Mouse (Mus musculus): ENCODE results near the gene Sorbs1. TPM values are rescaled to one million over a fixed set of nuclear protein-coding genes. Genes with fewer than 3 reads are reported as not detected.
A peak's percentile ranks its signal among the peaks of the same experiment; 100 is the strongest.

The Sorbs1 gene
- polyA plus RNA-seq, 1 experiment: 111 TPM

DNA sequence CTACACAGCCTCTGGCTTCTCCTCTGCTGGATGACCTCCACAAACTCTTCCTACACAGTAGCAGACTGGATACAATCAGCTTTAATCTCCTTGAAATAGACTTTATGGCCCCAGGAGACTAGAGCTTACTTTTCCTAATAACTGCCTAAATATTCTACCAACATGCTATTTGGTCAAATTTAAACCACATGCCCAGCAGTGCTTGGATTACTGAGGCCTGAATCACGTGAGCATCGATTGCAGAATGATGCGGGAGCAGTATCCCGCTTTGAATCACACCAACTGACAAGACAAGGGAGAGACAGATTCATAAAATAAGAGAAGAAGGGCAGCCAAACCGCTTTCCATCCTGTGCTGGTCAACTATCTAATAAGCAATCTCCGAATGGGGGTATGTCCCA, 34.8 kb upstream of the Sorbs1 start:
- no peak for TF ChIP-seq POLR2A (IDR thresholded peaks at IDR 0.05; ENCODE audit: low read depth, low read length)
- no peak for TF ChIP-seq CTCF (IDR thresholded peaks at IDR 0.05; ENCODE audit: borderline replicate concordance, insufficient read depth, low read length)
- Histone ChIP-seq H3K4me1 (ENCODE audit: control insufficient read depth, insufficient read depth, low read length) (0 out of 2 replicates have a peak, but pooled peaks cover 7% of the 10 kb centered on the region), H3K4me3 (ENCODE audit: insufficient read depth, low read length) (no peak overlapping the region), H3K27ac (ENCODE audit: insufficient read depth, low read length) (no peak overlapping the region)

DNA sequence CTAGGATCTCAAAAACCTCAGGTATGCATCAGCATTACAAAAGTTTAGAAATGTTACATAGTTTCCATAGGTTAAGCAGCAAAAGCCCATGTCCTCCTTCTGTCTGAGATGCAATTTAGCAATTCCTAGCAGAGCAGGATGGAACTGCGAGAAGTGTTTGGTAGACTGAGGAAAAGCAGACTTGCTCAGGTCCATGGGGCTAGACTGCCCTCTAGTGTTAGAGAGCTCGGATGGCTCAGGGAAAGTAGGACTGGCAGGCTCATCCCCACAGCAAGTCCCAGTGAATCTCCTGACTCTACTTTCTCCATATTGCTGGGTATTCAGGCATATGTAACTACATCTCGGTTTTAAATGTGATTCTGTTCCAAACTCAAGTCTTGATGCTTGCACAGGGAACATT, 31.3 kb upstream of the Sorbs1 start:
- H3K4me1 ChIP-seq (ENCODE audit: control insufficient read depth, insufficient read depth, low read length): 0 out of 2 replicates have a peak, but pooled peaks cover 7% of the 10 kb centered on the region
- no peak overlapping the region for H3K27ac ChIP-seq (ENCODE audit: insufficient read depth, low read length)
- H3K4me3 ChIP-seq (ENCODE audit: insufficient read depth, low read length): no peak overlapping the region
- no peak for TF ChIP-seq POLR2A (IDR thresholded peaks at IDR 0.05; ENCODE audit: low read depth, low read length)
- peak; percentile 93; the same call in 1 of the 2 replicates for TF ChIP-seq CTCF (IDR thresholded peaks at IDR 0.05; ENCODE audit: borderline replicate concordance, insufficient read depth, low read length)

DNA sequence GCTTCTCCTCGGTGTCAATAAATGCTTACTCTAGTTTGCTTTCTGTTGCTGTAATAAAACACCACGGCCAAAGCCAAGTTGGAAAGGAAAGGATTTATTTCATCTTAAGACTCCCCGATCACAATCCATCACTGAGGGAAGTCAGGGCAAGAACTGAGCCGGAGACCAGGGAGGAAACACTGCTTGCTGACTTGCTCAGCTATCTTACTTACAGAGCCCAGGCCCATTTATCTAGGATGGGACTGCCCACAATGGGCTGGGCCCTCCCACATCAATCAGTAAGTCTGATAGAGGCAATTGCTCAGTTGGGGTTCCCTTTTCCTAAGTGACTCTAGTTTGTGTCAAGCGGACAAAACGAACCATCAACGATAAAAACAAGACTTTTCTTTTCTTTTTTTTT, 29.2 kb upstream of the Sorbs1 start:
- TF ChIP-seq POLR2A (IDR thresholded peaks at IDR 0.05; ENCODE audit: low read depth, low read length): no peak
- TF ChIP-seq CTCF (IDR thresholded peaks at IDR 0.05; ENCODE audit: borderline replicate concordance, insufficient read depth, low read length): no peak
- Histone ChIP-seq H3K4me3 (ENCODE audit: insufficient read depth, low read length) (no peak overlapping the region), H3K4me1 (ENCODE audit: control insufficient read depth, insufficient read depth, low read length) (no peaks in the 10 kb centered on the region), H3K27ac (ENCODE audit: insufficient read depth, low read length) (no peak overlapping the region)

DNA sequence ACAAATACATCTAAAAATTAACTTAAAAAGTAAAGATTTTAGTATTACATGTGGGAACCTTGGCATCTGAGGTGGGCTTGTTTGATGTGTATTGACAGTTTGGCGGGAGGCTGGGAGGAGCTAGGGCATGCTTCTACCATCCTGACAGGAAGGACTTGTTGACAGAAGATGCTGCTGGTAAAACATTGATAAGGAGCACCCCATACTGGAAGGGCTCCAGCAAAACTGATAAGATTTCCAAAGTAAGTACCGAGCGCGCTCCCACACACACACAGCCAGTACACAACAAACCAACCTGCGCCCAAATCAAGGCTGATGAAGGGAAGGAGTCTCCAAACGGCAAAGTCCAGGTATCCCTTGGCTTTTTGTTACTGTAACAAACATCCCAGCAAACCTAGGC, 22.9 kb upstream of the Sorbs1 start:
- Histone ChIP-seq H3K4me3 (ENCODE audit: insufficient read depth, low read length) (no peak overlapping the region), H3K27ac (ENCODE audit: insufficient read depth, low read length) (no peak overlapping the region), H3K4me1 (ENCODE audit: control insufficient read depth, insufficient read depth, low read length) (no peaks in the 10 kb centered on the region)
- TF ChIP-seq CTCF (IDR thresholded peaks at IDR 0.05; ENCODE audit: borderline replicate concordance, insufficient read depth, low read length): no peak
- no peak for TF ChIP-seq POLR2A (IDR thresholded peaks at IDR 0.05; ENCODE audit: low read depth, low read length)

DNA sequence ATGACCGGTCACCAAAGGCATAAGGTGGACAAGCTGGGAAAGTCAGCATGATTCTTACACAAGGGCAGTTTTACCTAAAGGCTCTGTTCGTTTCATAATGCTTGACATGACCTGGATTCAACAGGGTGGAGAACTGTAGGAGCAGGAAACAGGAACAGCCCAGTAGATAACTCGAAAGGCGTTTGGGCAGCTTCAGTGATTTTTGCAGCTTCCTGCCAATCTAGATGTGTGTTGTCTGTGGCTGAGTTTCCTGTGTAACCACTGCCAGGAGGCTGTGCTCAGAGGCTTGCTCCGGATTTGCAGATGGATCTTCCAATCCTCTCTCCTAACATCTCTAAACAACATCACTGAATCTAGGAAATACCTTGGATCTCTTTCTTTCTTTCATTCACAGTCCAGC, 18.9 kb upstream of the Sorbs1 start:
- TF ChIP-seq CTCF (IDR thresholded peaks at IDR 0.05; ENCODE audit: borderline replicate concordance, insufficient read depth, low read length) (no peak), POLR2A (IDR thresholded peaks at IDR 0.05; ENCODE audit: low read depth, low read length) (no peak)
- H3K27ac ChIP-seq (ENCODE audit: insufficient read depth, low read length): no peak overlapping the region
- no peaks in the 10 kb centered on the region for H3K4me1 ChIP-seq (ENCODE audit: control insufficient read depth, insufficient read depth, low read length)
- no peak overlapping the region for H3K4me3 ChIP-seq (ENCODE audit: insufficient read depth, low read length)

DNA sequence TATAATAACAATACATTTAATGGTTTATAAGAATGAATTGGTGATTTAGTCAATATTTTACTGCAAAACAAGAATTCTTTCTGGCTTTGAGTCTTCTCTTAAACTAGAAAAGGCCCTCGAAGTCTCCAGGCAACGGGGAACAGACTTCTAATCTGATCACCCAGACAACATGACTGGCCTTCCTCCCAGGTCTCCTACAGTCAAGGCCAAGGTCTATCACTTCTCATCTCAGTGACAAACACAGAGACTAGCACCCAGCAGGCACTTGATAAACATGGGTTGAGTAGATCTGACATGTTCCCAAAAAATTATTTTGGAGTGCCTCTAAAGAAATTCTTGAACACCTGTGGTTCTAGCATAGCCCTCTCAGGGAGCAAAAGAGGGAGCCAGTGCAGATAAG, 16.7 kb upstream of the Sorbs1 start:
- TF ChIP-seq CTCF (IDR thresholded peaks at IDR 0.05; ENCODE audit: borderline replicate concordance, insufficient read depth, low read length): no peak
- no peak for TF ChIP-seq POLR2A (IDR thresholded peaks at IDR 0.05; ENCODE audit: low read depth, low read length)
- no peaks in the 10 kb centered on the region for H3K4me1 ChIP-seq (ENCODE audit: control insufficient read depth, insufficient read depth, low read length)
- no peak overlapping the region for H3K4me3 ChIP-seq (ENCODE audit: insufficient read depth, low read length)
- H3K27ac ChIP-seq (ENCODE audit: insufficient read depth, low read length): no peak overlapping the region

DNA sequence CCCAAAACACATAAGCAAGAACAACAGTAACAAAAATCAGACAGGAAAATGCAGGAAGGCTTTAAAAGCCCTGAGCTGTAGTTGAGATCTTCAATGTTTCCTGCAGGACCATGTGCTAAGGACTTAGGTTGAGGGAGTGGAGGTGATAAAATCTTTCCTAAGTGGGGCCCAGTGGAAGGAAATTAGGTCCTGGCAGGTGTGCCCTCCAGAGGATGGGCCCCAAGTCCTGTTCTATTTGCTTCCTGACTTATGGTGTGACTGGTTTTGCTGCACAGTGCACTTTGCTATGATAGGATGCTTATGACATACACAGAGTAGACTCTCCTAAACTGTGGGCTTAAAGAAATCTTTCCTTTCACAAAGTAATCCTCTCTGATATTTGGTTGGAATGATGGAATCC, 14.7 kb upstream of the Sorbs1 start:
- Histone ChIP-seq H3K27ac (ENCODE audit: insufficient read depth, low read length) (no peak overlapping the region), H3K4me1 (ENCODE audit: control insufficient read depth, insufficient read depth, low read length) (no peaks in the 10 kb centered on the region), H3K4me3 (ENCODE audit: insufficient read depth, low read length) (no peak overlapping the region)
- no peak for TF ChIP-seq CTCF (IDR thresholded peaks at IDR 0.05; ENCODE audit: borderline replicate concordance, insufficient read depth, low read length)

DNA sequence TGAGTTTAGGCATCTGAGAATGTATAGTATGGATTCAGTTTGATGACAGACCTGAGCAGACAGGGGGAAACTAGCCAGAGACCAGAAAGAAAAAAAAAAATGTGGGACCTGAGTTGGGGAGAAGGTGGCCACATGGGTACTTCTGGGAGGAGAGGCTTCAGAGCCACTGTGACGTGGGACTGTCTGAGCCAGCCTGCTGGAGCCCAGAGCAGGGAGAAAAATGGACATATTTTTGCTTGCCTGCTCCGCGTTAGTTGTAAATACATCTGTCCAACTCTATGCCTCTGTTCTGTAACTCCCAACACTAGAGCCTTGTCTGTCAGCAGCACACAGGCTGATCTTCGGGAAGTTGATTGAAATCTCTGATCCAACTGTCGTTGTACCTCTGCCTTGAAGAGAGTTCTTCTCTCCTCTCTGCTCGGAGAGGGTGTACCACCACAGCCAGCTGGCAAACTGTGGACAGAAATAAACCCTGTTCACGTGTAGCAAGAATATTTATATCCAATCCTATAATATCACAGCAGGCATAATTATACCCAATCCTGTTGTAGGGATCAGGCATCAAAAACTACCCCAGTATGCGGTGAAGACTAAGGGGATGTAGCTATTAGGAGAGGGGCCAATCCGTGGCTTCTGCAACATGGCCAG, 12.9 kb upstream of the Sorbs1 start:
- H3K4me3 ChIP-seq (ENCODE audit: insufficient read depth, low read length): no peak overlapping the region
- no peaks in the 10 kb centered on the region for H3K4me1 ChIP-seq (ENCODE audit: control insufficient read depth, insufficient read depth, low read length)
- TF ChIP-seq CTCF (IDR thresholded peaks at IDR 0.05; ENCODE audit: borderline replicate concordance, insufficient read depth, low read length): no peak
- no peak for TF ChIP-seq POLR2A (IDR thresholded peaks at IDR 0.05; ENCODE audit: low read depth, low read length)
- no peak overlapping the region for H3K27ac ChIP-seq (ENCODE audit: insufficient read depth, low read length)

DNA sequence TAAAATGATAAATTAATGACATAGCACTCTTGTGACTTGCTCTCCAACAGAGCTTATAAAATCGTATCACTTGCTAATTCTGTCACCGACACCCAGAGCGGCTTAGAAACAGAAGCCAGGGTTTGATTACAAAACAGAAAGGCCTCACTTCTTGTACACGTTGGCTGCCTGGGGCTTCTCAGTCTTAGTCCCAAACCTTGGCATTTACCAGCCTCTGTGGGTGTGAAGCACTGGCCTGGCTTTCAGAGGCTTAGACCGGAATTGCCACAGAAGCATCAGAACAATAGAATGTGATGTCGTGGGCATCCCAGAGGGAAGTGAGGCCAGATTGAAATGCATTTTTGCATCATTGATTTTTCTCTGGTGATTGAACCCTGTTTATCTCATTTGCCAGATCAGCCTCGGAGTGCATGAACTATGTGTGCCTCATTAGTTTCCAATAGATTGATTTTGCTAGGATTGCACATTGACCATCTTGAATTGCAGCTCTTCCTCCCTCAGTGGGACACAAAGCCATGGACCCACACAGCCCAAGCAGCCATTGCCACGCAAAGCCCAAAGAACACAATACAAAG, 9.9 kb upstream of the Sorbs1 start:
- Histone ChIP-seq H3K4me3 (ENCODE audit: insufficient read depth, low read length) (no peak overlapping the region), H3K27ac (ENCODE audit: insufficient read depth, low read length) (no peak overlapping the region), H3K4me1 (ENCODE audit: control insufficient read depth, insufficient read depth, low read length) (peaks cover 2% of the 10 kb centered on the region; the same call in 1 of the 2 replicates)
- no peak for TF ChIP-seq CTCF (IDR thresholded peaks at IDR 0.05; ENCODE audit: borderline replicate concordance, insufficient read depth, low read length)
- no peak for TF ChIP-seq POLR2A (IDR thresholded peaks at IDR 0.05; ENCODE audit: low read depth, low read length)

DNA sequence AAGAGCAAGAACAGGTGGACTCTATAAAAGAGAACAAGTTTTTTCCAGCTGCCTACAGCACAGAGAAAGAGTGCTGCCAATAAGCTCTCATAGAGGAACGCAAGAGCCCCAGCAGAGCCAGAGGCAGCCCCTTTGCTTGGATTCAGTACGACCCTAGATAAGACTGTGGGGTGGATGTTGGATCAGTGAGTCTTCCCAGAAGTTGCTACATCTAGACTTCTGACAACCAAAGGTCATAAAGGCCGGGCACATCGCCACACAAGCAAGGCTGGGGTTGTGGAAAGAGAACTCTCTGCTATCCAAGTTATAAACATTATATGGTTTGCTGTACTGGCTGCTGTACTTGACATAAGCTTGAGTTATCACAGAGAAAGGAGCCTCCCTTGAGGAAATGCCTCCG, 6.8 kb upstream of the Sorbs1 start:
- no peak for TF ChIP-seq CTCF (IDR thresholded peaks at IDR 0.05; ENCODE audit: borderline replicate concordance, insufficient read depth, low read length)
- no peak for TF ChIP-seq POLR2A (IDR thresholded peaks at IDR 0.05; ENCODE audit: low read depth, low read length)
- Histone ChIP-seq H3K4me3 (ENCODE audit: insufficient read depth, low read length) (no peak overlapping the region), H3K4me1 (ENCODE audit: control insufficient read depth, insufficient read depth, low read length) (peaks cover 5% of the 10 kb centered on the region), H3K27ac (ENCODE audit: insufficient read depth, low read length) (no peak overlapping the region)

All from embryonic fibroblast, embryonic 13.5 days (primary cell).